Mouse (Mus musculus) T-helper 17 cell (primary cell): ENCODE results near the gene Ppp3ca.

Experiments
- in situ Hi-C, 2 experiments: fragments of 300-600 bp; cut with MboI, MseI; formaldehyde crosslinking; loops; 1 replicate in 1 of 2; 2 replicates in 1 of 2; pipeline ENCODE4 v1.15.1; 2025; ENCODE audit warnings: high pct_unique_total_duplicates in 2 of 2

Ppp3ca gene

DNA sequence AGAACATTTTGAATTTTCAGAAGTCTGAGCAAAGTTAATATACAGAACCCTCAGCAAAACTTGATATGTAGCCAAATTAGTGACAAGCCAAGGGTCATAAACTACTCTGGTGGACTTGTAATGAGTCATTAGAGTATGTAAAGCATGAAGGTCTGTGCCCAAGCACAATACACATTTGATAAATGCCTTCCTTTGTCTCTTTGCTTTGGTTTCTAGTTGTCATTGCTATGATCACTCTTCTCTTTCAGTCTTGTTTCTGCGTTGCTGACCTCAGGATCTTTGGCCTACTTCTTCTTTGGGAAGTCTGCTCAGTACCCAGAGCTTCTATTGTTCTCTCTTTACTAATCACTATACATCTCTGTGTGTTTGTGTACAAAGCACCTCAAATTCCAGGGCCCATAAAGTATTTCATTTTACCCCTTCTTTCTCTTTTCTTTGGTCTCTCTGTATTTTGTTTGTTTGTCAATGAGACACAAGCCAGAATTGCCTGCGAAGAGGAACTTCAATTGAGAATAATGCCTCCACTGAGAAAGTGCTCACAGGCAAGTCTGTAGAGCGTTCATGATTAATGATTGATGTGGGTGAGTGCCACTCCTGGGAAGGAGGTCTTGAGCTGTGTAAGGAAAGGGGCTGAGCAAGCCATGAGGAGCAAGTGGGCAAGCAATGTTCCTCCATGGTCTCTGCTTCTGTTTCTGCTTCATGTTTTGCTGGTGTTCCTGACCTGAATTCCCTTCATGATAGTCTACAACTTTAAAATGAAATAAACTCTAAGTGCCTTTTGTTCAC, 316.4 kb downstream of the Ppp3ca start:
- in situ Hi-C loops: loop anchor here in 1 of 2 experiments (25.0 kb wide), 1 partner anchor 1376 kb away; no protein-coding TSS in a partner anchor
